Comparison of ENCODE assay signal across 27 mouse cellular contexts in genomic region chr1:98545372-98545771, GRCm38 (mm10).
DNase-seq lines count a peak whose midpoint lies in the region; ATAC-seq lines count a peak whose summit lies in the region.
"Had no signal": no experiment of that assay in that cellular context is flagged by ENCODE, and none has a peak within 500 bp of the region (broad histone marks: within the 10 kb centered on the region; RNA-seq: fewer than 3 reads in every experiment).

No protein-coding gene starts in this region.

- H3K27me3 ChIP-seq in hindbrain, embryonic 10.5 days (ENCODE audit: insufficient read depth, poor library complexity, severe bottlenecking), result no peaks in the 10 kb centered on the region
- H3K27me3 ChIP-seq in intestine, embryonic 16.5 days (replicated peaks; ENCODE audit: control insufficient read depth, insufficient read depth, low read length), result no peaks in the 10 kb centered on the region
- H3K27me3 ChIP-seq: CH12.LX; embryonic facial prominence, embryonic 12.5 days; forebrain, embryonic 13.5 days; forebrain, embryonic 15.5 days; Patski had no signal

- H3K4me1 ChIP-seq in hindbrain, embryonic 10.5 days (replicated peaks), result no peaks in the 10 kb centered on the region
- H3K4me1 ChIP-seq in intestine, embryonic 16.5 days (ENCODE audit: control insufficient read depth, insufficient read depth, low read length), result no peaks in the 10 kb centered on the region
- H3K4me1 ChIP-seq: embryonic facial prominence, embryonic 10.5 days; embryonic facial prominence, embryonic 12.5 days; forebrain, embryonic 13.5 days; forebrain, embryonic 15.5 days had no signal

- peak; percentile 92 for ATAC-seq in granulocyte monocyte progenitor cell, adult 5-6 weeks (replicated peaks; ENCODE audit: poor library complexity, severe bottlenecking)
- peak; percentile 76 for ATAC-seq in megakaryocyte, adult 5-6 weeks (ENCODE audit: poor library complexity, severe bottlenecking)
- 0 out of 2 replicates have a peak, but pooled peaks have one; percentile 30 for ATAC-seq in megakaryocyte-erythroid progenitor cell, adult 5-6 weeks (replicated peaks; ENCODE audit: low FRiP score, low TSS enrichment, poor library complexity, severe bottlenecking)
- no peak for ATAC-seq in intestine, embryonic 16.5 days
- ATAC-seq: CD4-positive, CD25-positive, alpha-beta regulatory T cell, adult 4 months; forebrain, embryonic 13.5 days; forebrain, embryonic 15.5 days; forebrain, postnatal 0 days; Patski had no signal

- H3K36me3 ChIP-seq in hindbrain, embryonic 10.5 days, result no peaks in the 10 kb centered on the region
- no peaks in the 10 kb centered on the region for H3K36me3 ChIP-seq in intestine, embryonic 16.5 days (ENCODE audit: control insufficient read depth, insufficient read depth, low read length)
- H3K36me3 ChIP-seq: embryonic facial prominence, embryonic 10.5 days; embryonic facial prominence, embryonic 12.5 days; forebrain, embryonic 15.5 days; G1E had no signal

- no peak overlapping the region for H3K27ac ChIP-seq in hindbrain, embryonic 10.5 days
- H3K27ac ChIP-seq in intestine, embryonic 16.5 days (ENCODE audit: low read length), result no peak overlapping the region
- H3K27ac ChIP-seq: embryonic facial prominence, embryonic 10.5 days; embryonic facial prominence, embryonic 12.5 days; forebrain, embryonic 13.5 days; forebrain, embryonic 15.5 days had no signal

- H3K9me3 ChIP-seq in hindbrain, embryonic 10.5 days, result no peaks in the 10 kb centered on the region
- no peaks in the 10 kb centered on the region for H3K9me3 ChIP-seq in intestine, embryonic 16.5 days (ENCODE audit: control insufficient read depth, low read length)
- H3K9me3 ChIP-seq: embryonic facial prominence, embryonic 10.5 days; embryonic facial prominence, embryonic 12.5 days; forebrain, embryonic 13.5 days; forebrain, embryonic 15.5 days had no signal

- H3K4me2 ChIP-seq in intestine, embryonic 16.5 days (ENCODE audit: low read depth, low read length), result no peak overlapping the region
- H3K4me2 ChIP-seq: embryonic facial prominence, embryonic 12.5 days; forebrain, embryonic 13.5 days; forebrain, embryonic 15.5 days had no signal

- no peak overlapping the region for H3K9ac ChIP-seq in intestine, embryonic 16.5 days (ENCODE audit: low read depth, low read length)
- H3K9ac ChIP-seq: embryonic facial prominence, embryonic 12.5 days; forebrain, embryonic 13.5 days; forebrain, embryonic 15.5 days; forebrain, postnatal 0 days had no signal

- no peak overlapping the region for H3K4me3 ChIP-seq in hindbrain, embryonic 10.5 days
- no peak overlapping the region for H3K4me3 ChIP-seq in intestine, embryonic 16.5 days (ENCODE audit: low read length)
- H3K4me3 ChIP-seq: embryonic facial prominence, embryonic 10.5 days; embryonic facial prominence, embryonic 12.5 days; forebrain, embryonic 13.5 days; forebrain, embryonic 15.5 days had no signal

- 84% methylated on average over 2 of the region's 2 CpGs for WGBS in hindbrain, embryonic 10.5 days
- 65% methylated on average over 2 of the region's 2 CpGs for WGBS in intestine, embryonic 16.5 days

- peak; percentile 8 for DNase-seq in R1 (ENCODE audit: low read depth, low spot score)
- DNase-seq in adrenal gland, postnatal 10 days, result no peak
- no peak for DNase-seq in hindbrain, embryonic 10.5 days (ENCODE audit: low spot score)
- no peak for DNase-seq in kidney, postnatal 14 days
- DNase-seq: adrenal gland, adult 2 months; adrenal gland, postnatal 14 days; adrenal gland, postnatal 36 days; B cell, adult 2 months; cerebellum, adult 11-12 months; cerebellum, adult 2 months; cerebellum, adult 9-10 months; cerebellum, postnatal 10 days; cerebellum, postnatal 25 days; embryo, embryonic 11 days; forebrain, postnatal 0 days had no signal
